Mouse (Mus musculus): ENCODE measurements around the gene Tubb2a. TPM values are rescaled to one million over a fixed set of nuclear protein-coding genes. Genes with fewer than 3 reads are reported as not detected.

Gene Tubb2a
- polyA plus RNA-seq, 1 experiment: 550 TPM

GRCm38 (mm10) chr13:34100733-34101132, 22.9 kb upstream of the Tubb2a start:
- H3K4me2 ChIP-seq (ENCODE audit: low read depth): no peak overlapping the region
- no peaks in the 10 kb centered on the region for H3K36me3 ChIP-seq (ENCODE audit: control insufficient read depth, insufficient read depth)
- no peaks in the 10 kb centered on the region for H3K27me3 ChIP-seq (ENCODE audit: control insufficient read depth, insufficient read depth, insufficient read length)
- TF ChIP-seq E2F4 (IDR thresholded peaks at IDR 0.05; ENCODE audit: insufficient read depth) (no peak), USF1 (IDR thresholded peaks at IDR 0.05; ENCODE audit: low read depth) (no peak), REST (IDR thresholded peaks at IDR 0.05; ENCODE audit: insufficient read depth, insufficient read length) (no peak), MYOD1 (IDR thresholded peaks at IDR 0.05; ENCODE audit: control insufficient read depth in 1 of 3, insufficient read length in 2 of 3, low read depth in 2 of 3) (no peak), TCF12 (IDR thresholded peaks at IDR 0.05; ENCODE audit: insufficient read depth, poor library complexity, severe bottlenecking) (no peak)
- no peaks in the 10 kb centered on the region for H3K79me2 ChIP-seq (ENCODE audit: control insufficient read depth, insufficient read depth)
- no peak overlapping the region for H3K4me3 ChIP-seq
- H3ac ChIP-seq (ENCODE audit: control insufficient read depth, insufficient read length): no peak overlapping the region

DNA sequence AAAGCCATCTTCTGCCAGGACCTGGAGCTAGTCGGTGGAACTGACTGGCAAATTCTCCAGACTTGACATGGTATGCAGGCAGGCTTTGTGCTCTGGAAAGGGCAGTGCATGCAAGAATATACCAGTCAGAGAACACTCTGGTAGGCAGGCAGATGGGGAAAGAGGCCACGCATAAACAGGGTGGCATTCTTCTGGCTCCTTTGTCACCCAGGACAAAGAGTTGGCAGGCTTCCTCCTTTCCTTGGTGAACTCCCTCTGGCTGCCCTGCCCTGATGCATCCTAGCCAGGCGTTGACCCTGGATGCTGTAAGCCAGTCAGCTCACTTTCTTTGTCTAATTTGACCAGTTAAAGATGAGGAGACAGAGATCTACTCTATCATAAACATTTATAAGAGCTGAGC, 19.3 kb upstream of the Tubb2a start:
- Histone ChIP-seq H3K4me3 (no peak overlapping the region), H3ac (ENCODE audit: control insufficient read depth, insufficient read length) (no peak overlapping the region), H3K79me2 (ENCODE audit: control insufficient read depth, insufficient read depth) (no peaks in the 10 kb centered on the region), H3K36me3 (ENCODE audit: control insufficient read depth, insufficient read depth) (no peaks in the 10 kb centered on the region), H3K27me3 (ENCODE audit: control insufficient read depth, insufficient read depth, insufficient read length) (no peaks in the 10 kb centered on the region), H3K4me2 (ENCODE audit: low read depth) (no peak overlapping the region)
- no peak for TF ChIP-seq TCF12 (IDR thresholded peaks at IDR 0.05; ENCODE audit: insufficient read depth, poor library complexity, severe bottlenecking)
- TF ChIP-seq CEBPB (IDR thresholded peaks at IDR 0.05; ENCODE audit: insufficient read depth, poor library complexity, severe bottlenecking): no peak

- no peaks in the 10 kb centered on the region for H3K79me2 ChIP-seq (ENCODE audit: control insufficient read depth, insufficient read depth)
- H3K4me2 ChIP-seq (ENCODE audit: low read depth): peak overlapping the region; percentile 27
- no peak for TF ChIP-seq TCF12 (IDR thresholded peaks at IDR 0.05; ENCODE audit: insufficient read depth, poor library complexity, severe bottlenecking)
- TF ChIP-seq SRF (IDR thresholded peaks at IDR 0.05; ENCODE audit: control insufficient read depth, insufficient read length, low read depth): no peak
- no peak for TF ChIP-seq MAX (IDR thresholded peaks at IDR 0.05; ENCODE audit: low read depth)
- no peak for TF ChIP-seq MYOG (IDR thresholded peaks at IDR 0.05; ENCODE audit: control insufficient read depth in 1 of 3, insufficient read depth in 1 of 3, insufficient read length in 2 of 3, low read depth in 2 of 3)
- no peak for TF ChIP-seq POLR2A (IDR thresholded peaks at IDR 0.05; ENCODE audit: insufficient read length, low read depth)
- no peak for TF ChIP-seq REST (IDR thresholded peaks at IDR 0.05; ENCODE audit: insufficient read depth, insufficient read length)
- TF ChIP-seq TCF3 (IDR thresholded peaks at IDR 0.05; ENCODE audit: insufficient read length, low read depth): no peak
- TF ChIP-seq MYOD1 (IDR thresholded peaks at IDR 0.05; ENCODE audit: control insufficient read depth in 1 of 3, insufficient read length in 2 of 3, low read depth in 2 of 3): no peak
- no peak for TF ChIP-seq POLR2AphosphoS2 (IDR thresholded peaks at IDR 0.05; ENCODE audit: insufficient read length, low read depth)
- TF ChIP-seq CEBPB (IDR thresholded peaks at IDR 0.05; ENCODE audit: insufficient read depth, poor library complexity, severe bottlenecking): no peak
- TF ChIP-seq E2F4 (IDR thresholded peaks at IDR 0.05; ENCODE audit: insufficient read depth): no peak
- TF ChIP-seq USF1 (IDR thresholded peaks at IDR 0.05; ENCODE audit: low read depth): no peak
- H3K4me3 ChIP-seq: no peak overlapping the region
- H3K27me3 ChIP-seq (ENCODE audit: control insufficient read depth, insufficient read depth, insufficient read length): no peaks in the 10 kb centered on the region
- no peaks in the 10 kb centered on the region for H3K36me3 ChIP-seq (ENCODE audit: control insufficient read depth, insufficient read depth)
- H3ac ChIP-seq (ENCODE audit: control insufficient read depth, insufficient read length): no peak overlapping the region
These were observed 18.6 kb upstream of the Tubb2a start for GRCm38 (mm10) chr13:34096455-34096854.

DNA sequence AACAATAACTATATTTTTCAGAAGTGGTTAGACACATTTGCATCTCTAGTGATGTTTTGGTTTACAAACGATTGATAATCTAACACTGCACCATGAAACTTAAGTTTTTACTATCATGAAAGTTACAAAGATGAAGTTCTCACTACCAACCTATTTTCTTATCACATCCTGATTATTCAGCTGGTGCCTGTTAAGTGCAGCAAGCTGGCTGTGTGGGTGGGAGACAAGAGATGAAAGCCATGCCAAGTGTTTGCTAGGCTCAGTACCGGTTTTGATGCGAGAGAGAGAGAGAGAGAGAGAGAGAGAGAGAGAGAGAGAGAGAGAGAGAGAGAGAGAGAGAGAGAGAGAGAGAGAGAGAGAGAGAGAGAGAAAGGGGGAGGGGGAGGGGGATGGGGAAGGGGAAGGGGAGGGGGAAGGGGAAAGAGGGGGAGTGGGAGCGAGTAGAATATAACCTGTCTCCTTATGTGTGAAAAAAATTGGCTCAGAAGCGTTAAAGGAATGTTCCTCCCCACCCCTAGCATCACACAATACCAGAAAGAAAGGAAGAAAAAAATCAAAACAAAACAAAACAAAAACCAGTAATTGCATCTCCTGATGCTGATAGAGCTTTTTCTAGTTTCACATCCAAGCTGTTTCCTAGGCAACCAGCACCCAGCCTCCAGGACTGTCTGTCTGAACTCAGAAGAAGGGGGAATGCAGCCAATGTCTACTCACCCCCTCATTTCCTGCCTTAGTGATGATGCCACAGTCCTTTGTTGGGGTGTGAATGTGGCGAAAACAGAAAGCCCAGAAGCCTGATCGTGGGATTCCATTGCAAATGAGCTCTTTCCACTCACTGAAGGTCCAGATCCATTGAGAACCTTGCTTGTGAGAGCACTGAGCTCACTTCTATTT, 18.0 kb upstream of the Tubb2a start:
- Histone ChIP-seq H3K79me2 (ENCODE audit: control insufficient read depth, insufficient read depth) (no peaks in the 10 kb centered on the region), H3K4me2 (ENCODE audit: low read depth) (peak overlapping the region; percentile 27), H3K36me3 (ENCODE audit: control insufficient read depth, insufficient read depth) (no peaks in the 10 kb centered on the region), H3K4me3 (no peak overlapping the region), H3ac (ENCODE audit: control insufficient read depth, insufficient read length) (no peak overlapping the region), H3K27me3 (ENCODE audit: control insufficient read depth, insufficient read depth, insufficient read length) (no peaks in the 10 kb centered on the region)
- no peak for TF ChIP-seq POLR2A (IDR thresholded peaks at IDR 0.05; ENCODE audit: insufficient read length, low read depth)
- no peak for TF ChIP-seq MYOG (IDR thresholded peaks at IDR 0.05; ENCODE audit: control insufficient read depth in 1 of 3, insufficient read depth in 1 of 3, insufficient read length in 2 of 3, low read depth in 2 of 3)
- TF ChIP-seq USF1 (IDR thresholded peaks at IDR 0.05; ENCODE audit: low read depth): no peak
- TF ChIP-seq MAX (IDR thresholded peaks at IDR 0.05; ENCODE audit: low read depth): no peak
- no peak for TF ChIP-seq CEBPB (IDR thresholded peaks at IDR 0.05; ENCODE audit: insufficient read depth, poor library complexity, severe bottlenecking)
- no peak for TF ChIP-seq SRF (IDR thresholded peaks at IDR 0.05; ENCODE audit: control insufficient read depth, insufficient read length, low read depth)
- no peak for TF ChIP-seq TCF12 (IDR thresholded peaks at IDR 0.05; ENCODE audit: insufficient read depth, poor library complexity, severe bottlenecking)
- TF ChIP-seq E2F4 (IDR thresholded peaks at IDR 0.05; ENCODE audit: insufficient read depth): no peak

DNA sequence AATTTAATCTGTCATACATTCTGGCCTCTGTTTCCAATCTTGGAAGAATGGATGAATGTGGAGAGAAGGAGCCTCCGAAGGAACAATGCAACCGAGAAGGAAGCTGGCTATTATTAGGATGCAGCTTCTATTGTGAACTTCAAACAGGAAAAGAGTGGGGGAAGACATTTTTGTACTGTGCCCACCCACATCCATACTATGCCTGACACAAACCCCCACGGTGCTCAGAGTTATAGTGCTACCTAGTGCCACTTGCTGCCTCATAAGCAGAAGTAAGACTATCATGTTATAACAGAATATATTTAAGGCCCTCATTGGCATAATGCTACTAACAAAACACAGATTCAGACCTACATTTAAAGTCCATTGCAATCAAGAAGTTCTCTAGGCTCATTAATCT, 11.6 kb upstream of the Tubb2a start:
- H3K79me2 ChIP-seq (ENCODE audit: control insufficient read depth, insufficient read depth): no peaks in the 10 kb centered on the region
- H3ac ChIP-seq (ENCODE audit: control insufficient read depth, insufficient read length): no peak overlapping the region
- H3K36me3 ChIP-seq (ENCODE audit: control insufficient read depth, insufficient read depth): no peaks in the 10 kb centered on the region
- peak overlapping the region; percentile 78 for H3K4me2 ChIP-seq (ENCODE audit: low read depth)
- H3K4me3 ChIP-seq: no peak overlapping the region
- no peaks in the 10 kb centered on the region for H3K27me3 ChIP-seq (ENCODE audit: control insufficient read depth, insufficient read depth, insufficient read length)
- TF ChIP-seq USF1 (IDR thresholded peaks at IDR 0.05; ENCODE audit: low read depth) (no peak), E2F4 (IDR thresholded peaks at IDR 0.05; ENCODE audit: insufficient read depth) (no peak), TCF3 (IDR thresholded peaks at IDR 0.05; ENCODE audit: insufficient read length, low read depth) (no peak), POLR2AphosphoS2 (IDR thresholded peaks at IDR 0.05; ENCODE audit: insufficient read length, low read depth) (no peak), MYOD1 (IDR thresholded peaks at IDR 0.05; ENCODE audit: control insufficient read depth in 1 of 3, insufficient read length in 2 of 3, low read depth in 2 of 3) (no peak), SRF (IDR thresholded peaks at IDR 0.05; ENCODE audit: control insufficient read depth, insufficient read length, low read depth) (no peak), POLR2A (IDR thresholded peaks at IDR 0.05; ENCODE audit: insufficient read length, low read depth) (no peak), TCF12 (IDR thresholded peaks at IDR 0.05; ENCODE audit: insufficient read depth, poor library complexity, severe bottlenecking) (no peak), REST (IDR thresholded peaks at IDR 0.05; ENCODE audit: insufficient read depth, insufficient read length) (no peak), CEBPB (IDR thresholded peaks at IDR 0.05; ENCODE audit: insufficient read depth, poor library complexity, severe bottlenecking) (no peak), MAX (IDR thresholded peaks at IDR 0.05; ENCODE audit: low read depth) (no peak)
